Mouse (Mus musculus): ENCODE measurements around the gene Pck1. TPM values are rescaled to one million over a fixed set of nuclear protein-coding genes. Genes with fewer than 3 reads are reported as not detected.

Pck1 gene
- polyA plus RNA-seq, 1 experiment from 2014 or later: not detected

- ATAC-seq (ENCODE audit: low FRiP score, low read depth): no peak
- H3K4me1 ChIP-seq: no peaks in the 10 kb centered on the region
- H3K36me3 ChIP-seq: no peaks in the 10 kb centered on the region
- no peak overlapping the region for H3K27ac ChIP-seq
- WGBS: 88% methylated on average over 10 of the region's 10 CpGs
- H3K4me2 ChIP-seq (replicated peaks): no peak overlapping the region
- no peak overlapping the region for H3K9ac ChIP-seq
- no peaks in the 10 kb centered on the region for H3K9me3 ChIP-seq
- no peak overlapping the region for H3K4me3 ChIP-seq
- H3K27me3 ChIP-seq: no peaks in the 10 kb centered on the region
Measured at GRCm38 (mm10) chr2:173153266-173153665, 418 bp downstream of the Pck1 start.

DNA sequence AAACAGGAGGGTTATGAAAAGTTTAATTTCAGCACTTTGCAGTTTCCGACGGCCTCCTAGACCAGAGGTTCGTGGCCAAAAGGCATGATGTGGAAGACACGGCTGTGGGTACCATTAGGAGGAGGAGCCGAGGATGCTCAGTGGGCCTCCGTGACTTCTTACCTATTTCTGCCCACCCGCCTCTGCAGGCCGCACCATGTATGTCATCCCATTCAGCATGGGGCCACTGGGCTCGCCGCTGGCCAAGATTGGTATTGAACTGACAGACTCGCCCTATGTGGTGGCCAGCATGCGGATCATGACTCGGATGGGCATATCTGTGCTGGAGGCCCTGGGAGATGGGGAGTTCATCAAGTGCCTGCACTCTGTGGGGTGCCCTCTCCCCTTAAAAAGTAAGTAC, 1.7 kb downstream of the Pck1 start:
- Histone ChIP-seq H3K27me3 (no peaks in the 10 kb centered on the region), H3K4me3 (no peak overlapping the region), H3K27ac (no peak overlapping the region), H3K9ac (no peak overlapping the region), H3K36me3 (no peaks in the 10 kb centered on the region), H3K9me3 (no peaks in the 10 kb centered on the region), H3K4me1 (peaks cover 2% of the 10 kb centered on the region), H3K4me2 (replicated peaks) (no peak overlapping the region)
- ATAC-seq (ENCODE audit: low FRiP score, low read depth): no peak
- WGBS: 91% methylated on average over 13 of the region's 13 CpGs

DNA sequence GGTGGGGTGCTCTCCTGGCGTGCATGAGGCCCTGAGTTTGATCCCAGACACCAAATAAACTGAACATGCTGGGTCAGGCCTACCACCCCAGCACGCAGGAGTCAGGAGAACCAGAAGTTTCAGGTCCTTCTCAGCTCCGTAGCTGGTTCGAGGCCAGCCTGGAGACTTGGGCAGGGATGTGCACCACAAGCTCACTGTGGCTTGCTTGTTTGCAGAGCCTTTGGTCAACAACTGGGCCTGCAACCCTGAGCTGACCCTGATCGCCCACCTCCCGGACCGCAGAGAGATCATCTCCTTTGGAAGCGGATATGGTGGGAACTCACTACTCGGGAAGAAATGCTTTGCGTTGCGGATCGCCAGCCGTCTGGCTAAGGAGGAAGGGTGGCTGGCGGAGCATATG, 2.1 kb downstream of the Pck1 start:
- Histone ChIP-seq H3K27me3 (no peaks in the 10 kb centered on the region), H3K4me3 (no peak overlapping the region), H3K4me2 (replicated peaks) (no peak overlapping the region), H3K9ac (no peak overlapping the region), H3K27ac (no peak overlapping the region), H3K36me3 (no peaks in the 10 kb centered on the region), H3K9me3 (no peaks in the 10 kb centered on the region), H3K4me1 (peaks cover 6% of the 10 kb centered on the region)
- no peak for ATAC-seq (ENCODE audit: low FRiP score, low read depth)
- WGBS: 90% methylated on average over 14 of the region's 14 CpGs

GRCm38 (mm10) chr2:173155907-173156306, 3.1 kb downstream of the Pck1 start:
- Histone ChIP-seq H3K9ac (no peak overlapping the region), H3K27me3 (no peaks in the 10 kb centered on the region), H3K4me3 (no peak overlapping the region), H3K27ac (no peak overlapping the region), H3K36me3 (no peaks in the 10 kb centered on the region), H3K4me2 (replicated peaks) (no peak overlapping the region), H3K4me1 (peaks cover 10% of the 10 kb centered on the region), H3K9me3 (no peaks in the 10 kb centered on the region)
- 89% methylated on average over 10 of the region's 10 CpGs for WGBS
- no peak for ATAC-seq (ENCODE audit: low FRiP score, low read depth)

DNA sequence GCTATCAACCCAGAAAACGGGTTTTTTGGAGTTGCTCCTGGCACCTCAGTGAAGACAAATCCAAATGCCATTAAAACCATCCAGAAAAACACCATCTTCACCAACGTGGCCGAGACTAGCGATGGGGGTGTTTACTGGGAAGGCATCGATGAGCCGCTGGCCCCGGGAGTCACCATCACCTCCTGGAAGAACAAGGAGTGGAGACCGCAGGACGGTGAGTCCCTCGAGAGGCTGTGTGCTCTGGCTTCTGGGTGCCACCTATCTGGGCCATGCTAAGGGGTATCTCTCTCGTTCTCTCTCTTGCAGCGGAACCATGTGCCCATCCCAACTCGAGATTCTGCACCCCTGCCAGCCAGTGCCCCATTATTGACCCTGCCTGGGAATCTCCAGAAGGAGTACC, 4.1 kb downstream of the Pck1 start:
- H3K36me3 ChIP-seq: no peaks in the 10 kb centered on the region
- H3K27ac ChIP-seq: no peak overlapping the region
- no peak overlapping the region for H3K9ac ChIP-seq
- peaks cover 18% of the 10 kb centered on the region for H3K4me1 ChIP-seq
- ATAC-seq (ENCODE audit: low FRiP score, low read depth): no peak
- no peaks in the 10 kb centered on the region for H3K9me3 ChIP-seq
- H3K4me2 ChIP-seq (replicated peaks): no peak overlapping the region
- no peaks in the 10 kb centered on the region for H3K27me3 ChIP-seq
- no peak overlapping the region for H3K4me3 ChIP-seq
- WGBS: 83% methylated on average over 13 of the region's 13 CpGs

DNA sequence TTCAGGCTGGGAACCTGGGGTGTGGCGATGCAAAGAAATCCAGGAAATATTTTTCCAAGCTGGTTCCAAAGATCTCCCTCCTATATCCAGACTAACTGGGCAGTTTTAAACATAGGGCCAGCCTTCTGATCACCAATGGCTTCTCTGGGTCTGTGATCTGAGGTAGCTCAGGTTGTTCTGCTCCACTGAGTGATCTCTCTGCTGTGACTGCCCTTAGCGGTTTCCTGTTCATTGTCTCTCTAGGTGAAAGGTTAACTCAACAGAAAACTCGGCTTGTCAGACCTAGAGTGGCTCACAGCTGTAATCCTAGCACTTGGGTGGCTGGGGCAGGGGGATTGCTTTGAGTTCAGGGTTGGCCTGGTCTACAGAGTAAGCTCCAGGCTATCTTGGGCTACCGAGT, 4.5 kb downstream of the Pck1 start:
- H3K4me1 ChIP-seq: peaks cover 23% of the 10 kb centered on the region
- H3K27ac ChIP-seq: no peak overlapping the region
- no peak overlapping the region for H3K4me2 ChIP-seq (replicated peaks)
- WGBS: 68% methylated on average over 4 of the region's 4 CpGs
- H3K4me3 ChIP-seq: no peak overlapping the region
- H3K9me3 ChIP-seq: no peaks in the 10 kb centered on the region
- H3K27me3 ChIP-seq: no peaks in the 10 kb centered on the region
- H3K36me3 ChIP-seq: no peaks in the 10 kb centered on the region
- no peak overlapping the region for H3K9ac ChIP-seq
- no peak for ATAC-seq (ENCODE audit: low FRiP score, low read depth)

DNA sequence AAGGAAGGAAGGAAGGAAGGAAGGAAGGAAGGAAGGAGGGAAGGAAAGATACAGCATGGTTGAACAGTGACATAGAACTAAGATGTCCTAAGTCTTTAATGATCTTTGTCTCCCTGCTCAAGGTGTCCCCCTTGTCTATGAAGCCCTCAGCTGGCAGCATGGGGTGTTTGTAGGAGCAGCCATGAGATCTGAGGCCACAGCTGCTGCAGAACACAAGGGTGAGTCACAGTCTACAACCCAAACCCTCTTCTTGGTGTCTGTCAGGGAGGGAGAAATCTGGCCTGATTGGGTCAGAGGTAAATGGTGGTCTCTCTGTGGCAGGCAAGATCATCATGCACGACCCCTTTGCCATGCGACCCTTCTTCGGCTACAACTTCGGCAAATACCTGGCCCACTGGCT, 5.0 kb downstream of the Pck1 start:
- Histone ChIP-seq H3K4me1 (peaks cover 24% of the 10 kb centered on the region), H3K4me2 (replicated peaks) (no peak overlapping the region), H3K27ac (no peak overlapping the region), H3K9ac (no peak overlapping the region), H3K27me3 (no peaks in the 10 kb centered on the region), H3K4me3 (no peak overlapping the region), H3K36me3 (no peaks in the 10 kb centered on the region), H3K9me3 (no peaks in the 10 kb centered on the region)
- WGBS: 92% methylated on average over 4 of the region's 4 CpGs
- ATAC-seq (ENCODE audit: low FRiP score, low read depth): no peak

DNA sequence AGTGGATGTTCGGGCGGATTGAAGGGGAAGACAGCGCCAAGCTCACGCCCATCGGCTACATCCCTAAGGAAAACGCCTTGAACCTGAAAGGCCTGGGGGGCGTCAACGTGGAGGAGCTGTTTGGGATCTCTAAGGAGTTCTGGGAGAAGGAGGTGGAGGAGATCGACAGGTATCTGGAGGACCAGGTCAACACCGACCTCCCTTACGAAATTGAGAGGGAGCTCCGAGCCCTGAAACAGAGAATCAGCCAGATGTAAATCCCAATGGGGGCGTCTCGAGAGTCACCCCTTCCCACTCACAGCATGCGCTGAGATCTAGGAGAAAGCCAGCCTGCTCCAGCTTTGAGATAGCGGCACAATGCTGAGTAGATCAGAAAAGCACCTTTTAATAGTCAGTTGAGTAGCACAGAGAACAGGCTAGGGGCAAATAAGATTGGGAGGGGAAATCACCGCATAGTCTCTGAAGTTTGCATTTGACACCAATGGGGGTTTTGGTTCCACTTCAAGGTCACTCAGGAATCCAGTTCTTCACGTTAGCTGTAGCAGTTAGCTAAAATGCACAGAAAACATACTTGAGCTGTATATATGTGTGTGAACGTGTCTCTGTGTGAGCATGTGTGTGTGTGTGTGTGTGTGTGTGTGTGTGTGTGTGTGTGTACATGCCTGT, 5.7 kb downstream of the Pck1 start:
- 84% methylated on average over 19 of the region's 19 CpGs for WGBS
- Histone ChIP-seq H3K9me3 (no peaks in the 10 kb centered on the region), H3K9ac (no peak overlapping the region), H3K4me2 (replicated peaks) (no peak overlapping the region), H3K4me1 (peaks cover 24% of the 10 kb centered on the region), H3K36me3 (no peaks in the 10 kb centered on the region), H3K4me3 (no peak overlapping the region), H3K27me3 (no peaks in the 10 kb centered on the region), H3K27ac (no peak overlapping the region; the same call in 1 of the 2 replicates)
- no peak for ATAC-seq (ENCODE audit: low FRiP score, low read depth)

DNA sequence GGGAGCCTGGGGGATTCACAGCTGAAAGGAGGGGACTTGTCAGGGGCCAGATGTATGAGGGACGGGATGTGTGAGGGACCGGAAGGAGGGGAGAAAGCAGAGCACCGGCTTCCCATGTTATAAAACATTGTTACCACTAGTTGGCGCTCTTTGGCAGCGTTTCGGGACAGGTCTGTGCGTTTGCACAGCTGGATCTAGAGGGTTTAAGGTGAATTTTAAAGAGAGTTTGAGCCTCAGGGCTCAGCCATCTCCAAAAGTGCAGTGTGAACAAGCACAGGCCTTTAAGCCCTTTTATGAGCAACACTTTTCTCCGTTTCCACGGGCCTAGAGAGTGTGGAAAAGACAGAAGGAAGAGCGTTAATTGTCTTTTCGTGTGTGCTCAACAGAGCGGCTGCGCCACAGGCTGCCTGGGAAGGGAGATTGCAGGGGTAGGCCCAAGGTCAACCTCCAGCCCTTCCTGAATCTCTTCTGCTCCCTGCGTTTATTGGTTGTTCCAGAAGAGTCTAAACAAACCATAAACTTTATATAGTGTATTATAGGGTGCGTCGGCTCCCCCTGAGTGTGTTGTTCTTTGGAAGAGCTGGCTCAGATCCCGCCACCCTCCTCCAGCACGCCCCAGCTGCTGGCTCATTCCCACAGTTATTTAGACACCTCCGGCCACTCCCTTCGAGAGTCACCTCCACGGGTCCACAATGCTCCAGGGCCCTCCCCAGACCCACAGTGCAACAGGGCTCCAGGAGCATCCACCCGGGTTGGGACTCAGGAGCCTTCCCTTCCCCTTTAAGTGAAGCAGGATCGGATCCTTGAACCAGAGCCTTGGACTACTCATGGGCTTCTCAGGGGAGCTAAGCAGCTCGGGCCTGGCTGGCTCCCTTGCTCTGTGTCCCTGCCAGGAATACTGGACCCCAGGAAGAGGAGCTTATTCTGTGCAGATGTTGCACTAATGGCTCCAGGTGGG, 6.8 kb downstream of the Pck1 start:
- Histone ChIP-seq H3K9ac (peak overlapping the region; percentile 48), H3K36me3 (no peaks in the 10 kb centered on the region), H3K4me3 (no peak overlapping the region), H3K4me1 (peaks cover 24% of the 10 kb centered on the region), H3K27ac (peak overlapping the region; percentile 87), H3K9me3 (no peaks in the 10 kb centered on the region), H3K4me2 (replicated peaks) (peak overlapping the region; percentile 23), H3K27me3 (no peaks in the 10 kb centered on the region)
- peak; percentile 88 for ATAC-seq (ENCODE audit: low FRiP score, low read depth)
- 26% methylated on average over 24 of the region's 24 CpGs for WGBS

DNA sequence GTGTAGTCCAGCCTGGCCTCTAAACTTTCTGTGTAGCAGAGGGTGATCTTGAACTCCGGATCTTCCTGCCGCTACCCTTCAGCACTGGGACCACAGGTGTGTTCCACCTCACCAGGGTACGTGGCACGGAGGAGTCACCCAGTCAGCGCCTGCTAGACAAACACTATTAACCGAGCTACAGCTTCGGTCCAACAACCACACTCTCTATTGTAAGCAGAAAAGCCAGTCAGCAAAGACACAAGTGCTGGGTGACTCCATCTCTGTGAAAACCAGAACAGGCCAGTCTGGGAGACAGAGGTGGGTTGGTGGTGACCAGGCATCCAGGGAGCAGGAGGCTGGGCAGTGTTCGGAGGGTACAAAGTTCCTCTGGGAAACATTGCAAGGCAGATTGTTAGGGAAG, 10.5 kb downstream of the Pck1 start:
- no peak for ATAC-seq (ENCODE audit: low FRiP score, low read depth)
- H3K4me2 ChIP-seq (replicated peaks): no peak overlapping the region
- no peak overlapping the region for H3K9ac ChIP-seq
- H3K4me1 ChIP-seq: peaks cover 26% of the 10 kb centered on the region
- no peak overlapping the region for H3K27ac ChIP-seq
- H3K4me3 ChIP-seq: no peak overlapping the region
- no peaks in the 10 kb centered on the region for H3K9me3 ChIP-seq
- WGBS: 83% methylated on average over 8 of the region's 8 CpGs
- H3K36me3 ChIP-seq: no peaks in the 10 kb centered on the region
- H3K27me3 ChIP-seq: 0 out of 2 replicates have a peak, but pooled peaks cover 9% of the 10 kb centered on the region

DNA sequence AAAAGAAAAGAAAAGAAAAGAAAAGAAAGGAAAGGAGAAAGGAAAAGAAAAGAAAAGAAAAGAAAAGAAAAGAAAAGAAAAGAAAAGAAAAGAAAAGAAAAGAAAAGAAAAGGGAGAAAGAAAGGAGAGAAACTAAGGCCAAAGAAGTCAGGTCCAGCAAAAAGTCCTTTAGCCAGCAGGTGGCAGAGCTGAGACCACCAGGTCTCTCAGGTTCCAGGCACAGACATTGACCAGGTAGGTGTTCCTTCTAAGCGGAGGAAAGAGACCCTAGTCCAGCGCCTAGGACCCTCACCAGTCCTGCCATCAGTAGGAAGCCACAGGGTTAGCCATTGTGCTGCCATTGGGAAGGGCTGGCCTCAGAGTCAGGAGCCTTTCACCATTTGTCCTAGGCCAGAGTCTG, 11.5 kb downstream of the Pck1 start:
- peaks cover 17% of the 10 kb centered on the region; the same call in 1 of the 2 replicates for H3K27me3 ChIP-seq
- ATAC-seq (ENCODE audit: low FRiP score, low read depth): no peak
- H3K36me3 ChIP-seq: no peaks in the 10 kb centered on the region
- no peak overlapping the region for H3K27ac ChIP-seq
- H3K9ac ChIP-seq: no peak overlapping the region
- peaks cover 35% of the 10 kb centered on the region for H3K4me1 ChIP-seq
- H3K4me2 ChIP-seq (replicated peaks): no peak overlapping the region
- 57% methylated on average over 2 of the region's 2 CpGs for WGBS
- H3K9me3 ChIP-seq: no peaks in the 10 kb centered on the region
- no peak overlapping the region for H3K4me3 ChIP-seq

DNA sequence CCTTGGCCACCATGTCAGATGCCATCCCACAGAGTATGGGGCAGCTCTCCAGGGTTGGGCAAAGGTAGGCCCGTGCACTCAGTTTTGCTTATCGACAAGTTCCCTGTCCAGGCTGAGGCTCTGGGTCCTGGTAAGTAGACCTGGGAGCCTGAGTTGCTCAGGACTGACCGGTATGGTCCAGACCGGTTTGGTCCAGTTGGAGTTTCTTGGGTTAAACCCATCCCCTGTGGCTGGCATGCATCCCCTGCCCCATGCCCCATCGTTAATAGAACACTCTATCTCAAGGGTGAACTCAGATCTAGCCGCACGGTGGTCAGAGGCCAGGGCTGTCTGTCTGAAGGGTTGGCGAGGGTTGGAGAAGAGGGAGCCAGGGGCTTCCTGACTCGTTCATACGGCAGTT, 12.1 kb downstream of the Pck1 start:
- H3K27ac ChIP-seq: no peak overlapping the region
- no peak overlapping the region for H3K4me3 ChIP-seq
- H3K27me3 ChIP-seq: peaks cover 17% of the 10 kb centered on the region; the same call in 1 of the 2 replicates
- ATAC-seq (ENCODE audit: low FRiP score, low read depth): no peak
- 87% methylated on average over 10 of the region's 10 CpGs for WGBS
- H3K4me1 ChIP-seq: peaks cover 29% of the 10 kb centered on the region
- no peaks in the 10 kb centered on the region for H3K36me3 ChIP-seq
- H3K9me3 ChIP-seq: no peaks in the 10 kb centered on the region
- H3K9ac ChIP-seq: no peak overlapping the region
- no peak overlapping the region for H3K4me2 ChIP-seq (replicated peaks)

Data from limb, embryonic 13.5 days (tissue).